Mouse (Mus musculus): ENCODE measurements around the gene Ccdc9b. TPM values are rescaled to one million over a fixed set of nuclear protein-coding genes. Genes with fewer than 3 reads are reported as not detected.

The Ccdc9b gene
- polyA plus RNA-seq, 1 experiment from 2014 or later, result 0.36 TPM

GRCm38 (mm10) chr2:118792259-118792613, 29.8 kb upstream of the Ccdc9b start:
- H3K4me3 ChIP-seq (ENCODE audit: low read depth, low read length), result no peak overlapping the region
- H3K9me3 ChIP-seq (ENCODE audit: control insufficient read depth, low read length), result no peaks in the 10 kb centered on the region
- 83% methylated on average over 4 of the region's 4 CpGs for WGBS
- H3K36me3 ChIP-seq (ENCODE audit: control insufficient read depth, insufficient read depth, low read length), result no peaks in the 10 kb centered on the region
- H3K27me3 ChIP-seq (ENCODE audit: control insufficient read depth, insufficient read depth, low read length), result no peaks in the 10 kb centered on the region; the same call in 1 of the 2 replicates
- no peak overlapping the region for H3K4me2 ChIP-seq (ENCODE audit: low read depth, low read length, severe bottlenecking)
- no peak overlapping the region for H3K9ac ChIP-seq (ENCODE audit: low read length)
- DNase-seq (ENCODE audit: low spot score), result no peak
- 0 out of 2 replicates have a peak, but pooled peaks cover 4% of the 10 kb centered on the region for H3K4me1 ChIP-seq (replicated peaks; ENCODE audit: control insufficient read depth, insufficient read depth, low read length)
- no peak for ATAC-seq (replicated peaks; ENCODE audit: low FRiP score)
- no peak overlapping the region for H3K27ac ChIP-seq (ENCODE audit: low read depth, low read length)

- H3K4me1 ChIP-seq (replicated peaks; ENCODE audit: control insufficient read depth, insufficient read depth, low read length), result 0 out of 2 replicates have a peak, but pooled peaks cover 4% of the 10 kb centered on the region
- H3K27ac ChIP-seq (ENCODE audit: low read depth, low read length), result no peak overlapping the region
- H3K9me3 ChIP-seq (ENCODE audit: control insufficient read depth, low read length), result no peaks in the 10 kb centered on the region
- DNase-seq (ENCODE audit: low spot score) (no peak), ATAC-seq (replicated peaks; ENCODE audit: low FRiP score) (no peak)
- H3K36me3 ChIP-seq (ENCODE audit: control insufficient read depth, insufficient read depth, low read length), result no peaks in the 10 kb centered on the region
- WGBS, result 95% methylated on average over 26 of the region's 26 CpGs
- H3K4me2 ChIP-seq (ENCODE audit: low read depth, low read length, severe bottlenecking), result no peak overlapping the region
- H3K27me3 ChIP-seq (ENCODE audit: control insufficient read depth, insufficient read depth, low read length), result no peaks in the 10 kb centered on the region; the same call in 1 of the 2 replicates
- no peak overlapping the region for H3K4me3 ChIP-seq (ENCODE audit: low read depth, low read length)
- H3K9ac ChIP-seq (ENCODE audit: low read length), result no peak overlapping the region
Observed at GRCm38 (mm10) chr2:118791591-118792258, 29.3 kb upstream of the Ccdc9b start.

- H3K9me3 ChIP-seq (ENCODE audit: control insufficient read depth, low read length), result no peaks in the 10 kb centered on the region
- no peak overlapping the region for H3K27ac ChIP-seq (ENCODE audit: low read depth, low read length)
- H3K4me3 ChIP-seq (ENCODE audit: low read depth, low read length), result no peak overlapping the region
- H3K27me3 ChIP-seq (ENCODE audit: control insufficient read depth, insufficient read depth, low read length), result no peaks in the 10 kb centered on the region; the same call in 1 of the 2 replicates
- H3K4me1 ChIP-seq (replicated peaks; ENCODE audit: control insufficient read depth, insufficient read depth, low read length), result 0 out of 2 replicates have a peak, but pooled peaks cover 4% of the 10 kb centered on the region
- ATAC-seq (replicated peaks; ENCODE audit: low FRiP score) (no peak; the same call in 1 of the 2 replicates), DNase-seq (ENCODE audit: low spot score) (peak; percentile 80)
- H3K36me3 ChIP-seq (ENCODE audit: control insufficient read depth, insufficient read depth, low read length), result no peaks in the 10 kb centered on the region
- 28% methylated on average over 44 of the region's 44 CpGs for WGBS
- H3K4me2 ChIP-seq (ENCODE audit: low read depth, low read length, severe bottlenecking), result peak overlapping the region; percentile 40
- no peak overlapping the region for H3K9ac ChIP-seq (ENCODE audit: low read length)
Observed at GRCm38 (mm10) chr2:118790551-118791525, 28.4 kb upstream of the Ccdc9b start.

GRCm38 (mm10) chr2:118790221-118790550, 27.7 kb upstream of the Ccdc9b start:
- Histone ChIP-seq H3K4me3 (ENCODE audit: low read depth, low read length) (no peak overlapping the region), H3K27me3 (ENCODE audit: control insufficient read depth, insufficient read depth, low read length) (no peaks in the 10 kb centered on the region; the same call in 1 of the 2 replicates), H3K27ac (ENCODE audit: low read depth, low read length) (no peak overlapping the region), H3K4me1 (replicated peaks; ENCODE audit: control insufficient read depth, insufficient read depth, low read length) (0 out of 2 replicates have a peak, but pooled peaks cover 4% of the 10 kb centered on the region), H3K36me3 (ENCODE audit: control insufficient read depth, insufficient read depth, low read length) (no peaks in the 10 kb centered on the region), H3K9me3 (ENCODE audit: control insufficient read depth, low read length) (no peaks in the 10 kb centered on the region), H3K4me2 (ENCODE audit: low read depth, low read length, severe bottlenecking) (peak overlapping the region; percentile 40), H3K9ac (ENCODE audit: low read length) (no peak overlapping the region)
- WGBS, result 50% methylated on average over 12 of the region's 12 CpGs
- DNase-seq (ENCODE audit: low spot score) (no peak), ATAC-seq (replicated peaks; ENCODE audit: low FRiP score) (peak; percentile 75)

GRCm38 (mm10) chr2:118789501-118789900, 27.0 kb upstream of the Ccdc9b start:
- H3K4me1 ChIP-seq (replicated peaks; ENCODE audit: control insufficient read depth, insufficient read depth, low read length), result 0 out of 2 replicates have a peak, but pooled peaks cover 4% of the 10 kb centered on the region
- no peak for DNase-seq (ENCODE audit: low spot score)
- H3K9ac ChIP-seq (ENCODE audit: low read length), result no peak overlapping the region
- H3K27me3 ChIP-seq (ENCODE audit: control insufficient read depth, insufficient read depth, low read length), result no peaks in the 10 kb centered on the region; the same call in 1 of the 2 replicates
- 90% methylated on average over 11 of the region's 11 CpGs for WGBS
- no peak overlapping the region for H3K27ac ChIP-seq (ENCODE audit: low read depth, low read length)
- H3K4me3 ChIP-seq (ENCODE audit: low read depth, low read length), result no peak overlapping the region
- no peaks in the 10 kb centered on the region for H3K36me3 ChIP-seq (ENCODE audit: control insufficient read depth, insufficient read depth, low read length)
- H3K4me2 ChIP-seq (ENCODE audit: low read depth, low read length, severe bottlenecking), result no peak overlapping the region
- no peak for ATAC-seq (replicated peaks; ENCODE audit: low FRiP score)
- no peaks in the 10 kb centered on the region for H3K9me3 ChIP-seq (ENCODE audit: control insufficient read depth, low read length)

- Histone ChIP-seq H3K4me2 (ENCODE audit: low read depth, low read length, severe bottlenecking) (no peak overlapping the region), H3K4me3 (ENCODE audit: low read depth, low read length) (no peak overlapping the region), H3K27ac (ENCODE audit: low read depth, low read length) (no peak overlapping the region), H3K4me1 (replicated peaks; ENCODE audit: control insufficient read depth, insufficient read depth, low read length) (0 out of 2 replicates have a peak, but pooled peaks cover 4% of the 10 kb centered on the region), H3K9me3 (ENCODE audit: control insufficient read depth, low read length) (no peaks in the 10 kb centered on the region), H3K27me3 (ENCODE audit: control insufficient read depth, insufficient read depth, low read length) (no peaks in the 10 kb centered on the region; the same call in 1 of the 2 replicates), H3K36me3 (ENCODE audit: control insufficient read depth, insufficient read depth, low read length) (no peaks in the 10 kb centered on the region), H3K9ac (ENCODE audit: low read length) (no peak overlapping the region)
- ATAC-seq (replicated peaks; ENCODE audit: low FRiP score), result no peak
- DNase-seq (ENCODE audit: low spot score), result no peak
- WGBS, result 94% methylated on average over 5 of the region's 5 CpGs
Observed at GRCm38 (mm10) chr2:118786525-118786924, 24.1 kb upstream of the Ccdc9b start.

- Histone ChIP-seq H3K36me3 (ENCODE audit: control insufficient read depth, insufficient read depth, low read length) (no peaks in the 10 kb centered on the region), H3K4me1 (replicated peaks; ENCODE audit: control insufficient read depth, insufficient read depth, low read length) (no peaks in the 10 kb centered on the region; the same call in 1 of the 2 replicates), H3K4me3 (ENCODE audit: low read depth, low read length) (no peak overlapping the region), H3K9ac (ENCODE audit: low read length) (no peak overlapping the region), H3K4me2 (ENCODE audit: low read depth, low read length, severe bottlenecking) (no peak overlapping the region), H3K27ac (ENCODE audit: low read depth, low read length) (no peak overlapping the region), H3K9me3 (ENCODE audit: control insufficient read depth, low read length) (no peaks in the 10 kb centered on the region), H3K27me3 (ENCODE audit: control insufficient read depth, insufficient read depth, low read length) (peaks cover 2% of the 10 kb centered on the region; the same call in 1 of the 2 replicates)
- 90% methylated on average over 7 of the region's 7 CpGs for whole genome bisulfite sequencing
- no peak for DNase-seq (ENCODE audit: low spot score)
- ATAC-seq (replicated peaks; ENCODE audit: low FRiP score), result no peak
Observed at GRCm38 (mm10) chr2:118783663-118784062, 21.2 kb upstream of the Ccdc9b start.

GRCm38 (mm10) chr2:118783093-118783492, 20.6 kb upstream of the Ccdc9b start:
- Histone ChIP-seq H3K27me3 (ENCODE audit: control insufficient read depth, insufficient read depth, low read length) (peaks cover 2% of the 10 kb centered on the region; the same call in 1 of the 2 replicates), H3K36me3 (ENCODE audit: control insufficient read depth, insufficient read depth, low read length) (no peaks in the 10 kb centered on the region), H3K27ac (ENCODE audit: low read depth, low read length) (no peak overlapping the region), H3K4me1 (replicated peaks; ENCODE audit: control insufficient read depth, insufficient read depth, low read length) (no peaks in the 10 kb centered on the region; the same call in 1 of the 2 replicates), H3K4me2 (ENCODE audit: low read depth, low read length, severe bottlenecking) (no peak overlapping the region), H3K9me3 (ENCODE audit: control insufficient read depth, low read length) (no peaks in the 10 kb centered on the region), H3K4me3 (ENCODE audit: low read depth, low read length) (no peak overlapping the region), H3K9ac (ENCODE audit: low read length) (no peak overlapping the region)
- 58% methylated on average over 5 of the region's 5 CpGs for WGBS
- no peak for ATAC-seq (replicated peaks; ENCODE audit: low FRiP score)
- DNase-seq (ENCODE audit: low spot score), result no peak
